Mouse (Mus musculus): ENCODE data around the gene Cdhr3.

- TF ChIP-seq GATA1 (IDR thresholded peaks at IDR 0.05; ENCODE audit: borderline replicate concordance, low read length) (no peak), FLI1 (IDR thresholded peaks at IDR 0.05; ENCODE audit: low read length) (no peak)
Observed at GRCm38 (mm10) chr12:33035089-33035718, 57.5 kb downstream of the Cdhr3 start.

Measured in megakaryocyte, embryonic 14.5 days (primary cell).